Mouse (Mus musculus) heart, embryonic 12.5 days (tissue): ENCODE data around the gene Hoxc11. TPM values are rescaled to one million over a fixed set of nuclear protein-coding genes. Genes with fewer than 3 reads are reported as not detected.

Source experiments
- ATAC-seq: fragments of 200-750 bp; cut with Nextera tagmentation; 2 replicates; pipeline ENCODE4 v1.8.0; 2017; ENCODE audit warnings: moderate TSS enrichment, moderate library complexity; ENCODE audit not compliant: insufficient number of reproducible peaks, low FRiP score
- H3K27ac ChIP-seq: fragments of 300-500 bp; sonication (generic); 2 replicates; pipeline ENCODE4 v1.5.1; 2016; ENCODE audit warnings: mild to moderate bottlenecking, moderate library complexity; ENCODE audit not compliant: poor library complexity, severe bottlenecking
- H3K27me3 ChIP-seq: fragments of 300-500 bp; sonication (generic); replicated peaks from 2 replicates; pipeline ENCODE4 v1.6.1; 2016; ENCODE audit warnings: mild to moderate bottlenecking, moderate library complexity
- H3K36me3 ChIP-seq: fragments of 300-500 bp; sonication (generic); 2 replicates; pipeline ENCODE4 v1.6.1; 2016; ENCODE audit warnings: mild to moderate bottlenecking, moderate library complexity
- H3K4me1 ChIP-seq: fragments of 300-500 bp; sonication (generic); replicated peaks from 2 replicates; pipeline ENCODE4 v1.6.1; 2016; ENCODE audit warnings: mild to moderate bottlenecking
- H3K4me2 ChIP-seq: fragments of 300-500 bp; sonication (generic); 2 replicates; pipeline ENCODE4 v1.6.1; 2016; ENCODE audit warnings: mild to moderate bottlenecking, moderate library complexity
- H3K4me3 ChIP-seq: fragments of 300-500 bp; sonication (generic); 2 replicates; pipeline ENCODE4 v1.5.1; 2016; ENCODE audit warnings: mild to moderate bottlenecking
- H3K9ac ChIP-seq: fragments of 300-500 bp; sonication (generic); 2 replicates; pipeline ENCODE4 v1.6.1; 2016; ENCODE audit warnings: mild to moderate bottlenecking, moderate library complexity
- H3K9me3 ChIP-seq: fragments of 300-500 bp; sonication (generic); replicated peaks from 2 replicates; pipeline ENCODE4 v1.6.1; 2016; ENCODE audit warnings: mild to moderate bottlenecking, moderate library complexity
- WGBS: fragments of 180-500 bp; shearing (Covaris S2); methylation state at CpG from one replicate; pipeline ENCODE4 v1.1.7; 2016; 5-methylcytosine and 5-hydroxymethylcytosine counted together
- polyA plus RNA-seq: library from polyadenylated mRNA; unstranded; fragments of >200 nt; fragmentation: Nextera tagmentation; extraction: Ambion mirVana; gene quantifications from 2 replicates; pipeline ENCODE4 v1.2.1, GENCODE M21; 2016

Gene Hoxc11
- polyA plus RNA-seq, 1 experiment from 2014 or later: not detected

DNA sequence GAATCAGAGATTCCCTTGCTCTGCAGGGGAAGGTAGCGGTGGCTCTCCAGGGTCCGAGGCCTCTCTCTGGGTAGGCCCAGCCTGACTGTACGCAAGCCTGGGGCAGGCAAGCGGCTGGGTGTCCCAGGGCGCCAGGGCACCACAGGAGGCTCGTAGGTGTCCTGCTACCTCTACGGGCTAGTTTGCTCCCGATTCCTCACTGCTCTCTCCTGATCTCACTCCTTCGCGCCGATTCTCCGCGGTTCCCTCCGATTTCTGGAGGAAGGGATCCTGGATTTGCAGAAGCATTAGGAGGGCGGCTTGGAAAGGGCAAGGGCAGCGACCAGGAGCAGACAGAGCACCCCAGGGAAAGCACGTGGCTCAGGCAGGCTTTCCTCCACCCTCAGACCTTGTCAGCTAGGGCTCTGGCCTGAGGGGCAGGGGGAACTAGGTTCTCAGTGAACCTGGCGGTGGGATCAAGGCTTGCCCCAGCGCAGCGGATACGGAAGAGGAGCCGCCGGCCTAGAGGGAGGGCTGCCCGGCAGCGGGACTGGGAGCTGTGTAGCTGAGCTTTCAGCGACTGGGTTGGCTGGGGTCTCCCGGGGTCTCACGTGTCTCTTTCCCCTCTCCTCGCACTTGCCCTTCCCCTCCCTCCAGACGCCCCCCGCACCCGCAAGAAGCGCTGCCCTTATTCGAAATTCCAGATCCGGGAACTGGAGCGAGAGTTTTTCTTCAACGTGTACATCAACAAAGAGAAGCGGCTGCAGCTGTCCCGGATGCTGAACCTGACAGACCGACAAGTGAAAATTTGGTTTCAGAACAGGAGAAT is 1.8 kb downstream of the Hoxc11 start:
- 2% methylated on average over 40 of the region's 40 CpGs for WGBS
- H3K27ac ChIP-seq: no peak overlapping the region
- no peak overlapping the region for H3K9ac ChIP-seq
- no peaks in the 10 kb centered on the region for H3K36me3 ChIP-seq
- no peak overlapping the region for H3K4me3 ChIP-seq
- no peak for ATAC-seq
- H3K4me2 ChIP-seq: peak overlapping the region; percentile 13; the same call in 1 of the 2 replicates
- H3K27me3 ChIP-seq: peaks cover 97% of the 10 kb centered on the region
- H3K9me3 ChIP-seq: no peaks in the 10 kb centered on the region
- peaks cover 11% of the 10 kb centered on the region for H3K4me1 ChIP-seq

DNA sequence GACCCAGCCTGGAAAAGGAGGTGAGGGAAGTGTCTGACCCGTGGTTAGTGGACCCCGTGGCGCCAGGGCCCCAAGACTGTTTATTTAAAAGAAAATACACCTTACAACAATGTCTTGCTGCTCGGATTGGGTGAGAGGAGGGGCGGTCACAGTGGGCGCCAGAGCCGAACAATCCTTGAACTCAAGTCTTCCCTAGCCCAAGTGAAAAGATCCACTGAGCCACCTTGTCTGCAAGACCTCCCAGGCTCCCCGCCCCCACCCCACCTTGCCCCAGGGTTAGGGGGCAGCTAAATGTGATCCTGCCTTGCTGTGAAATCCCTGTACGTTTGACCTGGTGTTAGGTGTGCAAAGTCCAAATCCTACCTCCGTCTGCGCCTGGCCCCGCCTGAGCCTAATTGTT is 2.7 kb downstream of the Hoxc11 start:
- no peak overlapping the region for H3K9ac ChIP-seq

DNA sequence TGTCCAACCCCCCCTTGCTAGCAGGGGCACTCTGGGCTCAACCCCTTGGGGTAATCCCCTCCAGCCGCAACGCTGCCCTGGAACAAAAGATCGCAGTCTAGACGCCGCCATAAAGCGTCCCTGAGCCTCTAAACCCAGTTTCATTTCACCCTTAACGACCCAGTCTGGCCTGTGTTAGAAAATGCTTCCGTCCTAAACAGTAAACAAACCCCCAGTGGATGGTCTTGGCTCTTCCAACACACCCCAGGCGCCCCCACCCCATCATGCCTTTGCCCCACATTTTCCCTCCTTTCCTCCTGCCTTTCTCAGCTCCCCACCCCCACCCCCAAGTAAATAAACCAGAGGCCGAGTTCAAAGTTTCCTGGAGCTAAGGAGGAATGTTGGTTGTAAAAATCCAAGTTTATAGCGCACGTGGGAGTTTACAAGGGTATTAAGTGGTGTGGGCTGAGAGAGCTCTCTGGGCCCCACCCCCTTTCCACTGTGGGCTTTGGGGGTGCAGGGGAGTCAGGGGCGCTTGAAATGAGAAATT is 5.5 kb downstream of the Hoxc11 start:
- no peaks in the 10 kb centered on the region for H3K9me3 ChIP-seq
- WGBS: 1% methylated on average over 13 of the region's 13 CpGs
- no peak overlapping the region for H3K4me2 ChIP-seq
- H3K27me3 ChIP-seq: peaks cover 95% of the 10 kb centered on the region
- H3K36me3 ChIP-seq: no peaks in the 10 kb centered on the region
- H3K4me1 ChIP-seq: peaks cover 14% of the 10 kb centered on the region
- H3K9ac ChIP-seq: no peak overlapping the region
- H3K27ac ChIP-seq: no peak overlapping the region
- no peak overlapping the region for H3K4me3 ChIP-seq
- no peak for ATAC-seq

More for the DNA sequence above, 2.7 kb downstream of the Hoxc11 start:
- no peak overlapping the region for H3K4me3 ChIP-seq
- no peak overlapping the region for H3K27ac ChIP-seq
- no peak for ATAC-seq
- peaks cover 97% of the 10 kb centered on the region for H3K27me3 ChIP-seq
- H3K4me2 ChIP-seq: no peak overlapping the region
- no peaks in the 10 kb centered on the region for H3K36me3 ChIP-seq
- WGBS: under 1% methylated on average over 12 of the region's 12 CpGs
- no peaks in the 10 kb centered on the region for H3K9me3 ChIP-seq
- peaks cover 11% of the 10 kb centered on the region for H3K4me1 ChIP-seq

DNA sequence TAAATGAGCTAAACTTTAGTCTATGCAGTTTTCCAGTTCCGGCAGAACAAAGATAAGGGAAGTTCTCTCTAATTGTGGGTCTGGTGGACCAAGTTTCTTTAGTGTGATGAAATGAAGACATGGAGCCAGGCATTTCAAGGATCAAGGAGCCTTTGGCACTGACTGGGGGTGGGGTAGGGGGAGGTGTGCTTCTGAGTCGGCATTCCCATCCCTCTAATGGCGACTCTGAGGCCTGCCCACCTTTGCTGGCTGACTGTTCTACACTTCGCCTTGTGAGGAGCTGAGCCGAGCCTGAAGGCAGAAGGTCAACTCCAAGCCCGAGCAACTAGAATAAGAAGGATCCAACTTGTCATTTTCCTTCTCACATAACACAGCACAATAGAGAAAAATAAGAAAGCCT is 7.5 kb downstream of the Hoxc11 start:
- Histone ChIP-seq H3K27me3 (peaks cover 95% of the 10 kb centered on the region), H3K9ac (no peak overlapping the region), H3K9me3 (no peaks in the 10 kb centered on the region), H3K4me3 (no peak overlapping the region), H3K4me1 (peaks cover 8% of the 10 kb centered on the region; the same call in 1 of the 2 replicates), H3K4me2 (no peak overlapping the region), H3K27ac (no peak overlapping the region), H3K36me3 (no peaks in the 10 kb centered on the region)
- WGBS: 2% methylated on average over 6 of the region's 6 CpGs
- ATAC-seq: no peak

DNA sequence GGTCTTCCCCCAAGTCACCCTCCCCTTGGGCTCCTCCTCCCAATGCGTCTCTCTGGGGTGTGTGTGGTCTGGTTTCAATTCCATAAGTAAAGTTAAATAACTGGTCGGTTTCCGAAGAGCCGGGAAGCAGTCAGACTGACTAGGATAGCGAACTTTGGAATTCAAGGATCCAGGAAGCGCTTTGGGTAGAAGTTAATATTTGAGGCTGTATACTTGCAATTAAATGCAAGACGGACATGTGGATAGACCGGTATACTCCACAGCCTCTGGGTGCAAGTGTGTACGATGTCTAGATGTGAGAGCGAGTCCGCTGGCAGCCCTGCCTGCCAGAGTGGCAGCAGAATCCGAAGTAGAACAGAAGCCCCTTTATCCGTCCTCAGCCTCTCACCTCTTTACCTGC is 8.3 kb downstream of the Hoxc11 start:
- peaks cover 12% of the 10 kb centered on the region; the same call in 1 of the 2 replicates for H3K4me1 ChIP-seq
- no peak overlapping the region for H3K27ac ChIP-seq
- H3K9me3 ChIP-seq: no peaks in the 10 kb centered on the region
- no peak overlapping the region for H3K9ac ChIP-seq
- 1% methylated on average over 13 of the region's 13 CpGs for WGBS
- no peak for ATAC-seq
- no peaks in the 10 kb centered on the region for H3K36me3 ChIP-seq
- H3K27me3 ChIP-seq: peaks cover 95% of the 10 kb centered on the region
- H3K4me3 ChIP-seq: no peak overlapping the region
- H3K4me2 ChIP-seq: no peak overlapping the region

DNA sequence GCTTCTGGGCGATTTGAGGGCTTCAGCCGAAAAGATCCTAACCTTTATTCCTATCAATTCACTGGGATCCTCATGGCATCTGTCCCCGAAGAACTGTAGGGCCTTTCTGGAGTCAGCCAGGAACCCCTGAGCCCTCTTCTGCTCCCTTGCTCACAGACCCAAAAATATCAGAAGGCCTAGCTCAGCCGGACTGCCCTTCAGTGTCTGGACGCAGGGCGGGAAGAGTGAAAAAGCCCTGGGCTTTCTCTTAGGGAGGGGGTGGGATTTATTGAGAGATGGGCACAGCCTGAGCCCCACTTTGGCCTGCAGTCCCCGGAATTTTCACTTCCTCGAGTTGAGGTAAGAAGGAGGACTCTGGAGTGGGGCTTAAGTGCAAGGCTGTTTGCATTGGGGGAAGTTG is 9.0 kb downstream of the Hoxc11 start:
- H3K4me2 ChIP-seq: no peak overlapping the region
- H3K4me3 ChIP-seq: no peak overlapping the region
- H3K27me3 ChIP-seq: peaks cover 93% of the 10 kb centered on the region
- H3K27ac ChIP-seq: no peak overlapping the region
- H3K9ac ChIP-seq: no peak overlapping the region
- peaks cover 12% of the 10 kb centered on the region; the same call in 1 of the 2 replicates for H3K4me1 ChIP-seq
- 1% methylated on average over 8 of the region's 8 CpGs for WGBS
- H3K9me3 ChIP-seq: no peaks in the 10 kb centered on the region
- H3K36me3 ChIP-seq: no peaks in the 10 kb centered on the region
- no peak for ATAC-seq

DNA sequence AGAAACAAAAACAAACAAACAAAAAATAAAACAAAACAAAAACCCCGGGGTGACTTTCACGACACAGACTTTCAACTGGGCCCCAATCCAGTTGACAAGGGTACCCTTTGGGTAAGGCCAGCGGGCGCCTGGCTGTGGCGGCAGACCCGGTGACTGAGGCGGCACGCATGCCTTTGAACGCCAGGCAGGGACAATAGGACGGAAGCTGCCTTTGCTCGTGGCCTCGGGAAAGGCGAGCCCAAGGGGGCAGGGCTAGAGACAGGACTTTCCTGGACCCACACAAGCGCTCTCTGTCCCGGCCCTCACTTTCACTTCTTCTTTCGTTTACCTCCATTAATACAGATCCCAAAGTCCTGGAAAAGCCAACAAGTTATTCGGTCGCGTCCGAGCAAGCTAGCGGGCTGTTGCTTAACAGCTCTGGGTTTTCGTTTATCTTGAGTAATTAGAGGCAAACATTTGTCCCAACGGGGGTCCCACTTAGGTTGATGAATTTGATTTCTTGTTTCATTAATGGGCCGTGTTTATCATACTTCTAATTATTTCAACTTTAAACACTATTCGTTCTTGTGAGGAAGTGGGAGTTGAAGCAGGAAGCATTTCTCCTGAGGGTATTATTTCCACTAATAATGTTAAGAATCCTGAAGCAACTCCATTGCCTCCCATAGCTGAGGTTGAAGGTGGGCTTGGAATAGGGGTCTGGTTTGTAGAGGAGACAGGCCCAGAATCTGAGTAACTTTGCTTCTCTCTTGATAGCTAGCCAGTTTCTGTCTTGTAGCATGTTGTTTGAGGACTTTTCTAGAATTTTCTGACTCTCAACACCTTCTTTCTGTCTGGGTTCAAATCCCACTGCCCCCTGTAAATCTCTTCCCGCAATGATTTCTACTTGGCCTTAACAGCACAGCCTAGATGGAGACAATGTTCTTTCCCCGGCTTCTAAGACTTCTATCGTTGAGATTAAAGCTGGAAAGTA is 9.7 kb downstream of the Hoxc11 start:
- Histone ChIP-seq H3K4me1 (peaks cover 12% of the 10 kb centered on the region; the same call in 1 of the 2 replicates), H3K4me3 (no peak overlapping the region), H3K27me3 (peaks cover 94% of the 10 kb centered on the region), H3K36me3 (no peaks in the 10 kb centered on the region), H3K9me3 (no peaks in the 10 kb centered on the region), H3K9ac (no peak overlapping the region), H3K27ac (no peak overlapping the region), H3K4me2 (no peak overlapping the region)
- no peak for ATAC-seq
- under 1% methylated on average over 28 of the region's 28 CpGs for WGBS

DNA sequence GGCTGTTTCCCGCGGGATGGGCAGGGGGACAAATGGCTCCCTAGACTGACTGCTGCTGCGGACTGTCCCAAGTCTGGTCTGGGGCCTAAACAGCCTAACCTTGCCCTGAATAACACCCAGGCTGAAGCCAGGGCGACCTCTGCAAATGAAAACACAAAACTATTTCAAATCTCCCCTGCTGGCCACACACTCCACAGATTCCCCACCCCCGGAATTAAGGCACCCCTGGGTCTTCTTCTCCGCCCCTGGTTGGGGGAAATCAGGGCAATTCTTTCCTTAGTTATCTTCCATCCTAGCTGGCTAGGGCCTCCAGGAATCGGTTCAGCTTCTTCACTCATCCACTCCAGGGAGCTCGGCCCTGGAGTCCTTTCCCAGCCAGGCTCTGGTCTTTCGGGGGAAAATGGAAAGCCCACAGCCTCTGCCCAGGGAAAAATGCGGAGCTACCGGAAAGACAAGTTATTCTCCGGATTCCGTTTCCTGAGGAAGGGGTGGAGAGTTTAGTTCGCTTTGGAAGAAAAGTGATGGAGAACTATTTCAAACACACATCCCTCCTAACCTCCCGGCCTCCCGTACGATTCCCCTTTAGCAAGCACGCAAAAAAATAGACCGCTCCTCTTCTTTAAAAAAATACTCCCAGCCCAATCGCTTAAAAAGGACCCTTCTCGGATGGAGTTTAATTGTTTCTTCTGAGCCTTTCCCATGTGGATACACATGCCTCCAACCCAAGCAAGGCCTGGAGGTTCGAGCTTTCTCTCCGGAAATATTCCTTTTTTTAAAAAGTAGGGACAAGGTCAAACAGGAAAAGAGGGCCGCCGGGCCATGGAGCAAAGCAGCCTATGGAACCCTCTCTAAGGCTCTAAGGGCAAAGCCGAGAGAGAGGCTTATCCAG is 11.0 kb downstream of the Hoxc11 start:
- Histone ChIP-seq H3K9ac (no peak overlapping the region), H3K27ac (no peak overlapping the region), H3K4me1 (peaks cover 12% of the 10 kb centered on the region; the same call in 1 of the 2 replicates), H3K27me3 (peaks cover 96% of the 10 kb centered on the region), H3K9me3 (no peaks in the 10 kb centered on the region), H3K4me2 (no peak overlapping the region), H3K36me3 (no peaks in the 10 kb centered on the region), H3K4me3 (no peak overlapping the region)
- 3% methylated on average over 26 of the region's 26 CpGs for WGBS
- ATAC-seq: no peak

GRCm38 (mm10) chr15:102965892-102966775 is 11.9 kb downstream of the Hoxc11 start:
- WGBS: 4% methylated on average over 29 of the region's 30 CpGs
- Histone ChIP-seq H3K27me3 (peaks cover 96% of the 10 kb centered on the region), H3K4me3 (peak overlapping the region; percentile 17; the same call in 1 of the 2 replicates), H3K9ac (no peak overlapping the region), H3K4me2 (peak overlapping the region; percentile 45), H3K27ac (no peak overlapping the region), H3K4me1 (peaks cover 12% of the 10 kb centered on the region; the same call in 1 of the 2 replicates), H3K9me3 (no peaks in the 10 kb centered on the region), H3K36me3 (no peaks in the 10 kb centered on the region)
- ATAC-seq: peak; percentile 42
